18 mouse cellular contexts compared by ENCODE assay signal in the genomic region with DNA sequence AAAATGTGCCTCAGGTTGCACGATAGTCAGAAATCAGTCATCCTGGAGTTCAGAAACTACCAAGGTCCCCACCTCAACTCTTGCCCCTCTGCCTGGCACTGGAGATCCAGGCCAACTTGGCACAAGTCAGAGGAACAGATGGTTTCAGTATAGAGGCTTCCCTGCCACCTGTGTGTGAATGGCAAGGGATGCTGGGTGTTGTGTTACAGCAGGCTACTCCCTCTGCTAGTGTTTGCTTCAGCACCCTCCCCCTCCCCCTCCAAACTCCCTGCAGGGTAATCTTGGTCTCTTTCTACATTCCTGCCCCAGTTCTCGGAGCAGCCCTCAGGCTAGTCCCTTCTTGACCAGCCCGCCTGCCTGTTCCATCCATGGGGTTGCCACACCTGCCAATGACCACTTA. TPM values are rescaled to one million over a fixed set of nuclear protein-coding genes. Genes with fewer than 3 reads are reported as not detected.
A peak's percentile ranks its signal among the peaks of the same experiment; 100 is the strongest.
DNase-seq lines count a peak whose midpoint lies in the region; ATAC-seq and TF ChIP-seq lines count a peak whose summit lies in the region.
"Had no signal": no experiment of that assay in that cellular context is flagged by ENCODE, and none has a peak within 500 bp of the region (broad histone marks: within the 10 kb centered on the region; RNA-seq: fewer than 3 reads in every experiment).

No protein-coding gene starts in this region.

- TF ChIP-seq CTCF in layer of hippocampus, adult 2 months (conservative IDR thresholded peaks at IDR 0.05), result no peak
- TF ChIP-seq CTCF in lung, postnatal 0 days (IDR thresholded peaks at IDR 0.05), result no peak

- H3K4me2 ChIP-seq in lung, postnatal 0 days (replicated peaks; ENCODE audit: low read depth, low read length), result no peak overlapping the region

- WGBS in lung, postnatal 0 days, result 61% methylated on average over 3 of the region's 3 CpGs

- 0 out of 2 replicates have a peak overlapping the region, but pooled peaks have one; percentile 6 for H3K27ac ChIP-seq in layer of hippocampus, adult 2 months
- no peak overlapping the region for H3K27ac ChIP-seq in lung, postnatal 0 days (ENCODE audit: low read length)
- H3K27ac ChIP-seq: embryonic facial prominence, embryonic 15.5 days; kidney, postnatal 0 days; macrophage; midbrain, embryonic 12.5 days had no signal

- no peaks in the 10 kb centered on the region; the same call in 1 of the 2 replicates for H3K36me3 ChIP-seq in lung, postnatal 0 days (ENCODE audit: insufficient read depth, low read length)
- H3K36me3 ChIP-seq: midbrain, embryonic 12.5 days had no signal

- no peak overlapping the region for H3K4me3 ChIP-seq in layer of hippocampus, adult 2 months
- no peak overlapping the region for H3K4me3 ChIP-seq in lung, postnatal 0 days (ENCODE audit: low read depth, low read length)
- H3K4me3 ChIP-seq: embryonic facial prominence, embryonic 15.5 days; midbrain, embryonic 12.5 days had no signal

- H3K27me3 ChIP-seq in lung, postnatal 0 days (replicated peaks; ENCODE audit: insufficient read depth, low read length), result no peaks in the 10 kb centered on the region
- H3K27me3 ChIP-seq: embryonic facial prominence, embryonic 15.5 days had no signal

- no peak overlapping the region for H3K9ac ChIP-seq in lung, postnatal 0 days (replicated peaks; ENCODE audit: low read depth)
- H3K9ac ChIP-seq: embryonic facial prominence, embryonic 15.5 days; midbrain, embryonic 12.5 days had no signal

- DNase-seq in cerebellum, adult 11-12 months, result peak; percentile 80
- no peak for DNase-seq in cerebellum, adult 8-10 months
- DNase-seq in layer of hippocampus, adult 2 months (ENCODE audit: low spot score in 2 of 2), result no peak
- DNase-seq in layer of hippocampus, adult 8-10 months (ENCODE audit: low spot score in 2 of 2), result no peak
- peak; percentile 42 for DNase-seq in ES-CJ7 (ENCODE audit: low read depth, low spot score)
- peak; percentile 85 to 87 for DNase-seq in cerebellum, postnatal 10 days
- no peak for DNase-seq in lung, postnatal 25 days (ENCODE audit: low spot score)
- DNase-seq in lung, postnatal 0 days (ENCODE audit: low spot score), result no peak
- DNase-seq: gastrocnemius, postnatal 14 days; thymus, adult 18-20 months had no signal

- no peaks in the 10 kb centered on the region for H3K9me3 ChIP-seq in lung, postnatal 0 days (ENCODE audit: low read length)
- H3K9me3 ChIP-seq: embryonic facial prominence, embryonic 15.5 days; midbrain, embryonic 12.5 days had no signal

- peaks cover 8% of the 10 kb centered on the region; the same call in 1 of the 2 replicates for H3K4me1 ChIP-seq in lung, postnatal 0 days (ENCODE audit: insufficient read depth, low read depth, low read length)

- TF ChIP-seq EP300 in lung, postnatal 0 days (IDR thresholded peaks at IDR 0.05), result no peak

- no peak for ATAC-seq in lung, postnatal 0 days

RNA-seq across cellular contexts. Expression of gene Ptprn, which starts 13.8 kb away (rescaled TPM):
- 100 to 1,000 TPM; 395 to 416 TPM for total RNA-seq in layer of hippocampus, adult 2 months (2021)
- total RNA-seq in layer of hippocampus, adult 8-10 months (2022), result 100 to 1,000 TPM; 360 to 457 (median 395) TPM
- 0.90 and 0.92 TPM in 2 replicates for polyA plus RNA-seq in lung, postnatal 0 days (2015; fragmentation: Nextera tagmentation; extraction: Ambion mirVana)

RNA-seq across cellular contexts. Expression of gene Dnajb2, which starts 14.3 kb away (rescaled TPM):
- total RNA-seq in layer of hippocampus, adult 2 months (2021), result 10 to 100 TPM; 69.6 to 82.8 TPM
- 100 to 1,000 TPM in 1 of 4 experiments, 10 to 100 TPM in 3; 83.1 to 108 (median 93.1) TPM for total RNA-seq in layer of hippocampus, adult 8-10 months (2022)
- polyA plus RNA-seq in lung, postnatal 0 days (2015; fragmentation: Nextera tagmentation; extraction: Ambion mirVana), result 40.1 and 45.6 TPM in 2 replicates

RNA-seq across cellular contexts. Expression of gene A630095N17Rik, which starts 18.6 kb away (rescaled TPM):
- not detected for total RNA-seq in layer of hippocampus, adult 2 months (2021)
- not detected for total RNA-seq in layer of hippocampus, adult 8-10 months (2022)
- polyA plus RNA-seq in lung, postnatal 0 days (2015; fragmentation: Nextera tagmentation; extraction: Ambion mirVana), result not detected in 2 replicates
- total RNA-seq: adrenal gland, adult 18-20 months; gastrocnemius, postnatal 14 days; heart, postnatal 25 days had no signal
- polyA plus RNA-seq: cortical plate, adult 2 months; embryonic facial prominence, embryonic 15.5 days; limb, embryonic 14.5 days; macrophage; midbrain, embryonic 12.5 days had no signal

RNA-seq across cellular contexts. Expression of gene Resp18, which starts 27.7 kb away (rescaled TPM):
- 100 to 1,000 TPM in 1 of 2 experiments, 10 to 100 TPM in 1; 82.5 to 106 TPM for total RNA-seq in layer of hippocampus, adult 2 months (2021)
- 100 to 1,000 TPM; 102 to 169 (median 125) TPM for total RNA-seq in layer of hippocampus, adult 8-10 months (2022)
- 1.5 and 1.8 TPM in 2 replicates for polyA plus RNA-seq in lung, postnatal 0 days (2015; fragmentation: Nextera tagmentation; extraction: Ambion mirVana)
- total RNA-seq: gastrocnemius, postnatal 14 days; heart, postnatal 25 days had no signal
- polyA plus RNA-seq: kidney, postnatal 0 days; macrophage had no signal

RNA-seq across cellular contexts. Expression of gene Tuba4a, which starts 30.8 kb away (rescaled TPM):
- 100 to 1,000 TPM; 533 to 543 TPM for total RNA-seq in layer of hippocampus, adult 2 months (2021)
- 100 to 1,000 TPM; 488 to 539 (median 494) TPM for total RNA-seq in layer of hippocampus, adult 8-10 months (2022)
- 46.6 and 50.5 TPM in 2 replicates for polyA plus RNA-seq in lung, postnatal 0 days (2015; fragmentation: Nextera tagmentation; extraction: Ambion mirVana)

Comparison
In these comparisons a context has a peak if more than half of its experiments do, and no peak if none do; other contexts are left out.
1. DNase-seq: peak in cerebellum, adult 11-12 months (single experiment), ES-CJ7 (single experiment) and cerebellum, postnatal 10 days (2 of 2); none in cerebellum, adult 8-10 months (single experiment), layer of hippocampus, adult 2 months (0 of 2), layer of hippocampus, adult 8-10 months (0 of 2), lung, postnatal 25 days (single experiment) and lung, postnatal 0 days (single experiment).